Mouse (Mus musculus) megakaryocyte, embryonic 14.5 days (primary cell): Measurements from ENCODE around the gene Znrf4.

ENCODE experiments used
- FLI1 ChIP-seq: IDR thresholded peaks from 2 replicates; pipeline ENCODE4 v1.6.1; 2012; ENCODE audit warnings: low read length, inconsistent platforms, mixed read lengths
- GATA1 ChIP-seq: IDR thresholded peaks from 3 replicates; pipeline ENCODE4 v1.6.1; 2012; ENCODE audit warnings: mixed read lengths, low read length, inconsistent platforms, borderline replicate concordance

DNA sequence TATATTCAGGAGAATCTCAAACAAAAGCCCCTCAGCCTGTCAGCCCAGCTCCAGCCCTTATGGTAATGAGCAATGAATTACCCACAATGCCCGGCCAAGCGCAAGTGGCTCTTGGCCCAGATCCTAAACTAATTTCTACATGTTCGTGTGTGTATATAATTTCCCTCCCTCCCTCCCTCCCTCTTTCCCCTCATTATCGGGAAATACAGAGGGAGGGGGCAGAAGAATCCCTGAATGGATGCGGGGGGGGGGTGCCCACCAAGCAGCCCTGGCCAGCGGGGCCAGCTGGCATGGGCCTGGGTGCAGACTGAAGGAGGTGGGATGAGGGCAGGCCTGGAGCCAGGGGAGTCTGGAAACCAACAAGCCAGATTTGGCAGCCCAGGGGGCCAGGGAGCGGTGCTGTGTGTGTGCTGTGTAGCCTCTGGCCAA lies 44.8 kb downstream of the Znrf4 start:
- no peak for TF ChIP-seq GATA1
- no peak for TF ChIP-seq FLI1
